Mouse (Mus musculus): ENCODE results near the gene Stub1.

- TF ChIP-seq CTCF (IDR thresholded peaks at IDR 0.05; ENCODE audit: control insufficient read depth, insufficient read depth, low read length) (no peak), POLR2A (IDR thresholded peaks at IDR 0.05; ENCODE audit: borderline replicate concordance, control insufficient read depth, low read depth, low read length) (no peak)
Observed at GRCm38 (mm10) chr17:25863681-25864080, 30.5 kb upstream of the Stub1 start.

Measured in bone marrow, adult 2 months (tissue).